Mouse (Mus musculus) cerebellum, postnatal 25 days (tissue): Measurements from ENCODE around the gene Plekhh3.

ENCODE experiments used
- DNase-seq, 2 experiments: peaks; one replicate each; pipeline ENCODE4 v3.0.0; 2021; ENCODE audit warnings: mixed read lengths in 2 of 2

The Plekhh3 gene

GRCm38 (mm10) chr11:101119761-101120544, 51.2 kb downstream of the Plekhh3 start, which contains the start of the genes Retreg3 and Tubg1:
Retreg3 (minus strand) TSS chr11:101119893.
Tubg1 (plus strand) TSS chr11:101119938.
- peak; percentile 100 for DNase-seq

GRCm38 (mm10) chr11:101119131-101119760, 51.9 kb downstream of the Plekhh3 start:
- DNase-seq: no peak

GRCm38 (mm10) chr11:101118105-101118504, 53.0 kb downstream of the Plekhh3 start:
- DNase-seq: no peak

- DNase-seq: no peak
Observed at GRCm38 (mm10) chr11:101115564-101115963, 55.6 kb downstream of the Plekhh3 start.
